Mouse (Mus musculus): ENCODE results near the gene Asxl2.

GRCm38 (mm10) chr12:3390577-3391262 is 35.9 kb upstream of the Asxl2 start:
- no peak for TF ChIP-seq EP300 (IDR thresholded peaks at IDR 0.05)
- TF ChIP-seq CTCF (IDR thresholded peaks at IDR 0.05) = peak; percentile 97

All from lung, postnatal 0 days (tissue).